Mouse (Mus musculus): ENCODE results near the gene Gm8165. TPM values are rescaled to one million over a fixed set of nuclear protein-coding genes. Genes with fewer than 3 reads are reported as not detected.

The Gm8165 gene
- not detected for total RNA-seq (2023)

DNA sequence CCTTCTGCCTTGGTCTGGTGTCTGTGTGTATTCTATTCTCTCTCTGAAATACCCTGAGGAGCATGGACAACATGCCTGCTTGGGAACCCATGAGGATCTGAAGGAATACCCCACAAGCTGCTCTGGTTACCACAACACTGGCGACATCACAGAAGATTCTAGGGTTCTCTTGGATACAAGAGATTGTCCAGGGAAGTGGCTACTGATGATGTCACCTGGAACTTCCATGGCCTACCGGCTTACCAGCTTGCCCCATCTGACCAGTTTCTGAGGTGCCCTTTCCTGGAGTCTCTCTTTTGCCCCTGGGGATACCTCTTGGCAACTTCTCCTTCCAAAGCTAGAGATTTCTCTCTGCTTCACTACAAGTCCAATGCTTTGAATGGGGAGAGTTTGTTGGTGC is at the start of gene Gm8165:
TSS of gene Gm8165 (minus strand) at position 101 of the 400 bp plus-strand sequence.

DNA sequence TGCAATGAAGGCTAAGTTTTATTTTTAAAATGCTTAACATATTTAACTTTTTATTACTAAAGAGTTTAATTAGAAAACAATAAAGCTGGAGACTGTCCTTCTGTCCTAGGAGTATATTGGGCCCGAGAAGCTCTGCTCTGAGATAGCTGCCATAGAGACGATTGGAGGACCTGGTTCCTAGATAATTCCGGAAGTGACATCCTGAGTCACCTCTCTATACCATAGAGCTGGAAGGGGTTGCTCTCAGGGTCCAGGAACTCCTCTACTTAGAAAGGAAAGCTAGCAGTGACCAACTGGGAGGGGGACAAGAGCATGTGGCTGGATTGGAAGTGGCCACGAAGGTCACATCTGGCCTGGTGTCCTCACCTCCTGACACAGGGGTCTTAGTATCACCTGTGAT is 20.6 kb upstream of the Gm8165 start, which contains the start of gene Gm7324:
TSS of gene Gm7324 (plus strand) at position 208 of the 400 bp plus-strand sequence.

Other genes starting within 250 kb of the Gm8165 start
- gene Gm5799, start 133.6 kb downstream of the Gm8165 start, total RNA-seq (2023): not detected
- not detected for gene Gm17654, start 98.1 kb downstream of the Gm8165 start, total RNA-seq (2023)
- gene Gm10375, start 69.2 kb downstream of the Gm8165 start, total RNA-seq (2023): not detected
- under 1 TPM in 1 of 2 experiments, not detected in 1; 0.35 TPM for gene Gm7324, start 20.6 kb upstream of the Gm8165 start, total RNA-seq (2023)
- not detected for gene Gm16506, start 50.3 kb upstream of the Gm8165 start, total RNA-seq (2023)
- not detected for gene Gm6526, start 70.7 kb upstream of the Gm8165 start, total RNA-seq (2023)
- not detected for gene Gm8180, start 107.5 kb upstream of the Gm8165 start, total RNA-seq (2023)
- gene Ear1, start 198.3 kb upstream of the Gm8165 start, total RNA-seq (2023): 10 to 100 TPM; 35.6 to 84.2 TPM
- gene Ear10, start 246.4 kb upstream of the Gm8165 start, total RNA-seq (2023): not detected
- gene Gm8113, start 248.2 kb upstream of the Gm8165 start, total RNA-seq (2023): 1 to 10 TPM in 1 of 2 experiments, under 1 TPM in 1; 0.60 to 3.6 TPM

Measured in neutrophil, adult 83 days (primary cell).